Mouse (Mus musculus): ENCODE data around the gene Pnliprp2.

GRCm38 (mm10) chr19:58806364-58806763 lies 46.8 kb downstream of the Pnliprp2 start:
- no peak for TF ChIP-seq POLR2A (IDR thresholded peaks at IDR 0.05; ENCODE audit: borderline replicate concordance, extremely low read depth, insufficient read depth, insufficient read length, poor library complexity, severe bottlenecking)
- peak; percentile 87 for TF ChIP-seq CTCF (IDR thresholded peaks at IDR 0.05; ENCODE audit: borderline replicate concordance, extremely low read depth, insufficient read depth, insufficient read length)
